ENCODE assay signal across 13 mouse cellular contexts in genomic region chr5:77273151-77273550, GRCm38 (mm10). TPM values are rescaled to one million over a fixed set of nuclear protein-coding genes. Genes with fewer than 3 reads are reported as not detected.
DNase-seq lines count a peak whose midpoint lies in the region; ATAC-seq and TF ChIP-seq lines count a peak whose summit lies in the region.
"Had no signal": no experiment of that assay in that cellular context is flagged by ENCODE, and none has a peak within 500 bp of the region (broad histone marks: within the 10 kb centered on the region; RNA-seq: fewer than 3 reads in every experiment).

No protein-coding gene starts in this region.

- peaks cover 94% of the 10 kb centered on the region for H3K4me1 ChIP-seq in E14TG2a.4 (replicated peaks; ENCODE audit: low read depth, low read length)

- intact Hi-C loops in gastrocnemius, postnatal 14 days (cut with DNase I; ENCODE audit: low total_unique reads): no loop called here

- peaks cover 3% of the 10 kb centered on the region for H3K27me3 ChIP-seq in E14TG2a.4 (ENCODE audit: insufficient read depth, low read length)
- H3K27me3 ChIP-seq: neural tube, embryonic 15.5 days had no signal

- H3K4me3 ChIP-seq in E14TG2a.4 (replicated peaks; ENCODE audit: low read length): peak overlapping the region; percentile 61
- H3K4me3 ChIP-seq: layer of hippocampus, adult 2 months; neural tube, embryonic 15.5 days had no signal

- H3K36me3 ChIP-seq in E14TG2a.4 (ENCODE audit: insufficient read depth, low read length): peaks cover 96% of the 10 kb centered on the region

- ATAC-seq in inflammation-experienced regulatory T-cells, adult 6 months: peak; percentile 84
- ATAC-seq: lung, postnatal 0 days had no signal

- TF ChIP-seq CTCF in E14TG2a.4 (conservative IDR thresholded peaks at IDR 0.05; ENCODE audit: low read length): 0 out of 2 replicates have a peak, but pooled peaks have one; percentile 6

- no peaks in the 10 kb centered on the region for H3K9me3 ChIP-seq in E14TG2a.4 (ENCODE audit: low read length)
- H3K9me3 ChIP-seq: neural tube, embryonic 15.5 days had no signal

- DNase-seq in A20 (ENCODE audit: low read depth, low spot score): peak; percentile 90
- DNase-seq in spleen, postnatal 36 days (ENCODE audit: low spot score in 2 of 2): peak; percentile 74 to 76
- no peak for DNase-seq in left cerebral cortex, adult 18-20 months (ENCODE audit: low spot score in 2 of 2)
- DNase-seq in gastrocnemius, postnatal 14 days: no peak
- no peak for DNase-seq in frontal cortex, adult 2 months (ENCODE audit: extremely low spot score in 1 of 2, low spot score in 1 of 2)
- DNase-seq in kidney, postnatal 10 days: no peak
- DNase-seq: kidney, adult 11 months; midbrain, embryonic 14.5 days had no signal

RNA-seq across cellular contexts. Expression of gene Rest, which starts 7.9 kb away (rescaled TPM):
- polyA plus RNA-seq in inflammation-experienced regulatory T-cells, adult 6 months (2017; shearing (Covaris generic)): 10 to 100 TPM; 11.8 to 18.0 (median 17.7) TPM
- 1 to 10 TPM; 3.5 to 3.6 TPM for total RNA-seq in left cerebral cortex, adult 18-20 months (2021)
- total RNA-seq in gastrocnemius, postnatal 14 days (2021): 10 to 100 TPM in 1 of 2 experiments, 1 to 10 TPM in 1; 9.8 to 11.4 TPM
- 3.4 and 3.5 TPM in 2 replicates for polyA plus RNA-seq in frontal cortex, adult 2 months (2012; rRNA removed)

RNA-seq across cellular contexts. Expression of gene Noa1, which starts 36.7 kb away (rescaled TPM):
- 1 to 10 TPM; 4.3 to 6.2 (median 4.8) TPM for polyA plus RNA-seq in inflammation-experienced regulatory T-cells, adult 6 months (2017; shearing (Covaris generic))
- total RNA-seq in left cerebral cortex, adult 18-20 months (2021): 10 to 100 TPM; 21.2 to 23.1 TPM
- total RNA-seq in gastrocnemius, postnatal 14 days (2021): 10 to 100 TPM; 15.8 to 17.6 TPM
- 17.1 and 18.6 TPM in 2 replicates for polyA plus RNA-seq in frontal cortex, adult 2 months (2012; rRNA removed)

RNA-seq across cellular contexts. Expression of gene Polr2b, which starts 36.8 kb away (rescaled TPM):
- polyA plus RNA-seq in inflammation-experienced regulatory T-cells, adult 6 months (2017; shearing (Covaris generic)): 10 to 100 TPM; 51.5 to 53.3 (median 51.6) TPM
- 10 to 100 TPM; 44.0 to 45.3 TPM for total RNA-seq in left cerebral cortex, adult 18-20 months (2021)
- 10 to 100 TPM; 22.1 to 23.4 TPM for total RNA-seq in gastrocnemius, postnatal 14 days (2021)
- 36.8 and 38.5 TPM in 2 replicates for polyA plus RNA-seq in frontal cortex, adult 2 months (2012; rRNA removed)

Comparison
In these comparisons a context has a peak if more than half of its experiments do, and no peak if none do; other contexts are left out.
1. DNase-seq: peak in A20 (single experiment) and spleen, postnatal 36 days (2 of 2); none in left cerebral cortex, adult 18-20 months (0 of 2), gastrocnemius, postnatal 14 days (single experiment), frontal cortex, adult 2 months (0 of 2) and kidney, postnatal 10 days (single experiment).